Mouse (Mus musculus): ENCODE results near the gene Adamts4. TPM values are rescaled to one million over a fixed set of nuclear protein-coding genes. Genes with fewer than 3 reads are reported as not detected.

The Adamts4 gene
- polyA plus RNA-seq (2015; fragmentation: Nextera tagmentation; extraction: Ambion mirVana) = 3.5 and 3.6 TPM in 2 replicates

DNA sequence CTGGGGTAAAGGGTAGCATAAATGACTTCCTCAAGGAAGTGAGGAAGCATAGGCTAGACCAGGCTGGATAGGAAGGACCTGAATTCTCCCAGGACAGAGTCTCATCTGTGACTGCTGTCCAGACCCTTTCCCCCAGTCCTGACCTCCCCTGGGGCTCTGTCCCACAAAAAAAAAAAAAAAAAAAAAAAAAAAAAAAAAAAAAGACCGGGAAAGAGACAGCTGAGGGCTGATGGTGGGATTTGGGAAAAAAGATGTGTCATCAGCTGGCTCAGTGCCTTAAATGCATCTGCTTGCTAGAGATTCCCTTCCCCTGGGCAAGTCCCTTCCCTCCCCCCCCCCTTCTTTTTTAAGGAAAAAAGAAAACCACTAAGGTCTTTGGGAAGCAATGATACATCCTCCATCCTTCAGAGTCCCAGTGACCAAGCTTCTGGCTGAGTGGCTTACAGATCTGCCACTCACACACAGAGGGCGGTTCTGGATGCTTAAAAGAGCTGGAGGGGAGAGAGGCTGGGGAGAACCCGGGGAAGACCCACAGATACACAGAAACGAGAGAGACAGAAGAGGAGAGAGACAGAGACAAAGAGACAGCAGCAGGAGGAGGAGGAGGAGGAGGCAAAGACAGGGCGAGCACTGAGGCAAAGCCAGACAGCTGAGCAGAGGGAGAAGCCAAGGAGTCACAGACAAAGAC lies at the start of gene Adamts4:
TSS of gene Adamts4 (plus strand) at position 509 of the 688 bp plus-strand sequence.
- ATAC-seq (ENCODE audit: extremely low read depth, insufficient number of reproducible peaks, low FRiP score, low TSS enrichment) = no peak
- Histone ChIP-seq H3K4me2 (peak within 1 kb of the TSS; percentile 59), H3K9me3 (no peaks in the 10 kb centered on the region), H3K27me3 (replicated peaks) (peaks cover 10% of the 10 kb centered on the region; the same call in 1 of the 2 replicates), H3K4me1 (peaks cover 63% of the 10 kb centered on the region), H3K9ac (peak within 1 kb of the TSS; percentile 67), H3K27ac (replicated peaks) (peak within 1 kb of the TSS; percentile 93), H3K36me3 (peaks cover 11% of the 10 kb centered on the region), H3K4me3 (peak within 1 kb of the TSS; percentile 42)
- WGBS = 22% methylated on average over 5 of the region's 5 CpGs

DNA sequence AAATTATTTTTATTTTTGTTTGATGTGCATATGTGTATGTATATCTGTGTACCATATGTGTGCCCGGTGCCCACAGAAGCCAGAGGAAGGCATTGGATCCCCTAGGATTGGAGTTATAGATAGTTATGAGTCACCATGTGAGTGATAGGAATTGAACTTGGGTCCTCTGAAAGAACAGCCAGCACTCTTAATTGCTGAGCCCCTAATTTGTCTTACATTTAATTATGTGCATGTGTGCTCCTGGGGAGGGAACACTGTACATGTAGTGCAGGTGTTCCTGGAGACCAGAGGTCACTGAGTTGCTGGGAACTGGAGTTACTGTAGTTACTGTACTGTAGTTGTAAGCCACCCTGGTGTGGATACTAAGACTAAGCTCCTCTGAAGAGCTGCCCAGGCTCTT lies 49.5 kb upstream of the Adamts4 start:
- 98% methylated on average over 1 of the region's 1 CpGs for WGBS
- no peak overlapping the region for H3K4me2 ChIP-seq

DNA sequence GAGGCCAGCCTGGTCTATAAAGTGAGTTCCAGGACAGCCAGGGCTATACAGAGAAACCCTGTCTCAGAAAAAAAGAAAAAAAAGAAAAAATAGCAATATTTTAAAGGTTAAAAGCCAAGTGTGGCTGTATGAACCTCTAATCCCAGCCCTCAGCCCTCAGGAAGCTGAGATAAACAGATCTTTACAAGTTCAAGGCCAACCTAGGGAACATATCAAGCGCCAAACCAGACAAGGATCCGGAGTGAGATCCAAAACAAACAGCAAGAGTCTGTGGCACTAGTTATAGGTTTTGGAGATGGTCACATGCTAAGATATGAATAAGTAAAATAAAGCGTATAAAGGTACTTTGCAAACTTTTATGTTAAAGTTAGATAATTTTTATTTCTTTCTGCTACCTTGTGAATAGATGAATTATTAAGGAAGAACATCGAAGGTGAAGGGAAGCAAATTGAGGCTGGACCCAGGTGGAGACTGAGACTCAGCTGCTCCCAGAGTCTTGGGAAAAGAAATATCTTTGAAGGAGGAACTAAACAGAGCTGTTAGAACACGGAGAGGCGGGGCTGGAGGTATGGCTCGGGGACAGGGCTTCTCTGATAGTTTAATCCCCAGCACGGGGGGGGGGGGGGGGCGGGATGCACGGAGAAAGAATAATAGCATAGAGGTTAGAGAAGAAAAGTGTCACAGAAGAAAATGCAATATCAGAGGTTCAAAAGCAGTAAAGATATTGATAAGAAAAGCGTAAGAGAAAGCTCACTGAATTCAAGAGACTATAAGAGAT lies 46.6 kb upstream of the Adamts4 start:
- H3K9me3 ChIP-seq = no peaks in the 10 kb centered on the region
- H3K4me2 ChIP-seq = no peak overlapping the region
- no peak overlapping the region for H3K4me3 ChIP-seq
- 54% methylated on average over 11 of the region's 11 CpGs for WGBS
- H3K9ac ChIP-seq = no peak overlapping the region
- H3K27ac ChIP-seq (replicated peaks) = no peak overlapping the region
- H3K36me3 ChIP-seq = no peaks in the 10 kb centered on the region
- no peak for ATAC-seq (ENCODE audit: extremely low read depth, insufficient number of reproducible peaks, low FRiP score, low TSS enrichment)
- no peaks in the 10 kb centered on the region for H3K4me1 ChIP-seq
- no peaks in the 10 kb centered on the region; the same call in 1 of the 2 replicates for H3K27me3 ChIP-seq (replicated peaks)

More for the DNA sequence above, 49.5 kb upstream of the Adamts4 start:
- no peaks in the 10 kb centered on the region for H3K9me3 ChIP-seq
- no peaks in the 10 kb centered on the region for H3K36me3 ChIP-seq
- no peak overlapping the region for H3K4me3 ChIP-seq
- H3K9ac ChIP-seq = no peak overlapping the region
- H3K27me3 ChIP-seq (replicated peaks) = peaks cover 18% of the 10 kb centered on the region
- no peak overlapping the region for H3K27ac ChIP-seq (replicated peaks)
- peaks cover 6% of the 10 kb centered on the region for H3K4me1 ChIP-seq
- ATAC-seq (ENCODE audit: extremely low read depth, insufficient number of reproducible peaks, low FRiP score, low TSS enrichment) = no peak

DNA sequence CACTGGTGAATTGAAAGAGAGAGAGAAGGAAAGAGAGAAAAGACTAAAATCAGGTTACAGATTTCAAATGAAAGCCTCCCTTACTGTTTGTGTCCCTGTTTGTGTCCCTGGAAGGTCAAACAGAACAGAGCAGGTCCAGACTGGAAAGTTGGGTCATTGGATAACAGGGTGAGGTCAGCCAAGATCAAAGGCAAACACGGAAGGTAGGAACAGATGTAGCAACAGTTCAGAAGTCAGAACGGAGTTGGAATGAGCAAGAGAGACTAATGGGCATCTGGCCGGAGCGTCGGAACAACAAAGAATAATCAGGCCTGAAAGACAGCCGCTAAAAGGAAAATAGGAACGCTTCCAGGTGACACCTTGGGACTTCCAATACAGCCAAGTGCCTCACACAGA lies 46.0 kb upstream of the Adamts4 start:
- H3K27me3 ChIP-seq (replicated peaks) = no peaks in the 10 kb centered on the region; the same call in 1 of the 2 replicates
- no peak overlapping the region for H3K4me3 ChIP-seq
- no peak overlapping the region for H3K4me2 ChIP-seq
- 53% methylated on average over 7 of the region's 7 CpGs for WGBS
- H3K36me3 ChIP-seq = no peaks in the 10 kb centered on the region
- peaks cover under 1% of the 10 kb centered on the region; the same call in 1 of the 2 replicates for H3K4me1 ChIP-seq
- no peak overlapping the region for H3K27ac ChIP-seq (replicated peaks)
- no peak overlapping the region for H3K9ac ChIP-seq
- no peaks in the 10 kb centered on the region for H3K9me3 ChIP-seq
- ATAC-seq (ENCODE audit: extremely low read depth, insufficient number of reproducible peaks, low FRiP score, low TSS enrichment) = no peak

DNA sequence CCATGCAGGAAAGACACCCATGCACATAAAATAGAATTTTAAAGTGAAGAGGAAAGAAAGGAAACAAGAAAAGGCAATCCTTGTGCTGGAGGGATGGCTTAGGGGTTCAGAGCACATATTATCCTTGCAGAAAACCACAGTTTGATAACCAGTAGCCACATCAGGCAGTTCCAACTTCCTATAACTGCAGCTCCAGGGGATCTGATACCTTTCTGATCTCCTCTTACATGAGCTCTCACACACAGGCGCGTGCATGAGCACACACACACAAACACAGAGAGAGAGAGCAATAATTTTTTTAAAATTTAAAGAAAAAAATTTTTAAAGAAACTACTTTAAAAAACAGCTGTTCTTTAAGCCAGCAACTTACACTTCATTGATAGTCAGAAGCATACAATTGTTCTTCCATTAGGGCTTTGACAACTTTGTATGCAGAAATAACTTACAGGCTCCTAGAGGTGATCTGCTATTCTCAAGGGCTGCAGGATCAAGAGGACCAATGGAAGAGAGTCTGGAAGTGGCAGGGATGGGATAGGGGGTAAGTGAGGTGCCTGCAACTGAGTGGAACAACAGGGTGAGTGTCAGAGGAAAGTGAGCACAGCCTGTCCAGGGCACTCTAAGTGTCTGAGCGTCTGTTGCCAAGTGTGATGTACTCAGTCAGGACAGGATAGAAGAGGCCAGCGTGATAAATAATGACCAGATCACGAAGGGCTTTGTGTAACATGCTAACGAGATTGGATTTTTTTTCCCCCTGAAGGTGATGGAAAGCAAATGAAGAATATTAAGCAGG lies 44.3 kb upstream of the Adamts4 start:
- no peak for ATAC-seq (ENCODE audit: extremely low read depth, insufficient number of reproducible peaks, low FRiP score, low TSS enrichment)
- no peaks in the 10 kb centered on the region for H3K9me3 ChIP-seq
- H3K27me3 ChIP-seq (replicated peaks) = no peaks in the 10 kb centered on the region; the same call in 1 of the 2 replicates
- no peak overlapping the region for H3K4me2 ChIP-seq
- H3K27ac ChIP-seq (replicated peaks) = no peak overlapping the region
- H3K36me3 ChIP-seq = no peaks in the 10 kb centered on the region
- H3K4me1 ChIP-seq = peaks cover 8% of the 10 kb centered on the region; the same call in 1 of the 2 replicates
- H3K9ac ChIP-seq = no peak overlapping the region
- WGBS = 59% methylated on average over 6 of the region's 6 CpGs
- H3K4me3 ChIP-seq = no peak overlapping the region

DNA sequence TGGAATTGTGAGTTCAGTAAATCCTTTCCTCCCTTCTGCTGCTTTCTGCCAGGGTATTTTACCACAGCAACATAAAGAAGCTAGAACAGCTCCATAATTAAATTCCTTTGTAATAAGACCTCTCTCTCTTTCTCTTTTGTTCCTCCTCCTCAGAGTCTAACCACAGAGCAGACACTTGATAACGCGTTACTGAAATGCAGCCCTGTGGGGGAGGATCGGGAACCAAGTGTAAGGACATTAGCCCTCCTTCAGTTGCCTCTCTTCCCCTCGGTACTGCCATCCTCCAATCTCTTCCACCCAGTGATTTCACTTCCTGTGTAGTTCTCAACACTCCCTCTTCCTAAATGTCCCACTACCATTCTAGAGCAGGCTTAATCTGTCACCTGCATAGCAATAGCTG lies 40.8 kb upstream of the Adamts4 start:
- H3K4me3 ChIP-seq = no peak overlapping the region
- H3K27ac ChIP-seq (replicated peaks) = no peak overlapping the region
- peaks cover 8% of the 10 kb centered on the region; the same call in 1 of the 2 replicates for H3K4me1 ChIP-seq
- no peaks in the 10 kb centered on the region for H3K36me3 ChIP-seq
- no peak overlapping the region for H3K9ac ChIP-seq
- peak overlapping the region; percentile 7; the same call in 1 of the 2 replicates for H3K4me2 ChIP-seq
- H3K9me3 ChIP-seq = no peaks in the 10 kb centered on the region
- H3K27me3 ChIP-seq (replicated peaks) = peaks cover 4% of the 10 kb centered on the region; the same call in 1 of the 2 replicates
- 9% methylated on average over 4 of the region's 4 CpGs for WGBS
- ATAC-seq (ENCODE audit: extremely low read depth, insufficient number of reproducible peaks, low FRiP score, low TSS enrichment) = no peak

DNA sequence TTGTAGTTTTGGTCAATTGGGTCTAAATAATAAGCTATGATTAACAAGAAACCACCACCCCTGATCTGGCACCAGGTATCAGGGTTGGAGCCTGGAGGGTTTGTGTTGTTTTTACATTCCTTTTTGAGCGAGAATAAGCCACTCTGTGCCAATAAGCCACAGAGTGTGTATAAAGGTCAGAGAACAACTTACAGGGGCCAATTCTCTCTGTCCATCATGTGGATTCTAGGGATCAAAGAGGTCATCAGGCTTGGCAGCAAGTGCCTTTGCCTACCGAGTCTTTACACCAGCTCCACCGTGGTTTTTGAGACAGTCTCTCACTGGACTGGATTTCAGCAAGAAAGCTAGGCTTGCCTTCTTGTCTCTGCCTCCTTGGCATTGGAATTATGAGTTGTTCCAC lies 37.4 kb upstream of the Adamts4 start:
- no peak for ATAC-seq (ENCODE audit: extremely low read depth, insufficient number of reproducible peaks, low FRiP score, low TSS enrichment)
- H3K4me2 ChIP-seq = no peak overlapping the region
- H3K4me1 ChIP-seq = peaks cover 12% of the 10 kb centered on the region; the same call in 1 of the 2 replicates
- H3K9ac ChIP-seq = no peak overlapping the region
- peaks cover 5% of the 10 kb centered on the region; the same call in 1 of the 2 replicates for H3K36me3 ChIP-seq
- H3K9me3 ChIP-seq = no peaks in the 10 kb centered on the region
- H3K27me3 ChIP-seq (replicated peaks) = 0 out of 2 replicates have a peak, but pooled peaks cover 4% of the 10 kb centered on the region
- no peak overlapping the region for H3K27ac ChIP-seq (replicated peaks)
- no peak overlapping the region for H3K4me3 ChIP-seq
- 50% methylated on average over 3 of the region's 3 CpGs for WGBS

DNA sequence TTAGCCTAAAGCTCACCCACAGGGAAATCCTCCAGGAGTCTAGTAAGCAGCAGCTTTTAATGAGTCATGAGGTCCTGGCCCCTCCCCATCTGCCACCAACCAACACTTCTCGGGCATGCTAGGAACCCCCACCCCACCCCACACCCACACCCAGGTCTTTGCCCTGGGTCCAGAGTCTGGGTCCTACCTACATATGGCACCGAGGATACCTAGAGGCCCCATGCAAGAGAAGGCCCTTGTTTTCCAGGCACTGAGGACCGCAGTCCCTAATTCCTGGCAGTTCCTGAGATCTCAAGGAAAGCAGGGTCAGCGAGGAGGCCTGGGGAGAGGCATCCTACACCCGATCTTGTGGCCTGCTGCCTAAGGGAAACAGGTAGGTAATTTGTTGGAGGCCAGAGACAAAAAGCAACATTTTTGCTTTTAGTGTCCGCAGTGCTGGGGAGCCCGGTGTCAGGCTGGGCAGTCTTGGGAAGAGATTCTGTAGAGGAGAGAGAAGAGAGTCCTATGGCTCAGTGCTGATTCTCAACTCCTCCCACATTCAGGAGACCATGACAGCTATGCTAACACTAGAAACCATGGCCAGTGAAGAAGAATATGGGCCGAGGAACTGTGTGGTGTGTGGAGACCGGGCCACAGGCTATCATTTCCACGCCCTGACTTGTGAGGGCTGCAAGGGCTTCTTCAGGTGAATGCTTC lies 36.3 kb upstream of the Adamts4 start, which contains the start of gene Nr1i3:
TSS of gene Nr1i3 (plus strand) at position 170 of the 696 bp plus-strand sequence.
- Histone ChIP-seq H3K4me3 (no peak within 1 kb of the TSS), H3K9me3 (no peaks in the 10 kb centered on the region), H3K4me1 (peaks cover 12% of the 10 kb centered on the region; the same call in 1 of the 2 replicates), H3K9ac (no peak within 1 kb of the TSS), H3K27me3 (replicated peaks) (0 out of 2 replicates have a peak, but pooled peaks cover 4% of the 10 kb centered on the region), H3K27ac (replicated peaks) (no peak within 1 kb of the TSS), H3K4me2 (no peak within 1 kb of the TSS), H3K36me3 (peaks cover 16% of the 10 kb centered on the region)
- no peak for ATAC-seq (ENCODE audit: extremely low read depth, insufficient number of reproducible peaks, low FRiP score, low TSS enrichment)
- 61% methylated on average over 10 of the region's 10 CpGs for WGBS

DNA sequence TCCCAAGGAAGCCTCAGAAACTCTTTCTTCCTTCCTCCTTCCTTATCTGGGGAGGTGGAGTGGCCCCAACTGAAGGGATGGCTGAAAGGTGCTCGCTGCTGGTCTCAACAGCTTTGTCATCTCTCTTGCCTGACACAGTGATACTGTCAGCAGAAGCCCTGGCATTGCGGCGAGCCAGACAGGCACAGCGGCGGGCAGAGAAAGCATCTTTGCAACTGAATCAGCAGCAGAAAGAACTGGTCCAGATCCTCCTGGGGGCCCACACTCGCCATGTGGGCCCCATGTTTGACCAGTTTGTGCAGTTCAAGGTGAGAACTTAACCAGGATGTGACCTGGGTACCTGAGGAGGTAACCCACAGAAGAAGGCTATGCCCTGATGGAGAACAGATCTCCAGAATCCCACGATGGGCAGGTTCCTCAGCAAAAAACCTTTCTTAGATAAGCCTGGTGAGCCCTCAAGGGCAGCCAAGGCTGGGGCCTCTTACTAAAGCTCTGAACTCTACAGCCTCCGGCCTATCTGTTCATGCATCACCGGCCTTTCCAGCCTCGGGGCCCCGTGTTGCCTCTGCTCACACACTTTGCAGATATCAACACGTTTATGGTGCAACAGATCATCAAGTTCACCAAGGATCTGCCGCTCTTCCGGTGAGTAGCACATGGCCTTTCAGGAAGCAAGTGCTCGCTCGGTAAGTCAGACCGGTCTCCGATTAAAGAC lies 33.8 kb upstream of the Adamts4 start:
- no peak overlapping the region for H3K9ac ChIP-seq
- no peaks in the 10 kb centered on the region for H3K9me3 ChIP-seq

DNA sequence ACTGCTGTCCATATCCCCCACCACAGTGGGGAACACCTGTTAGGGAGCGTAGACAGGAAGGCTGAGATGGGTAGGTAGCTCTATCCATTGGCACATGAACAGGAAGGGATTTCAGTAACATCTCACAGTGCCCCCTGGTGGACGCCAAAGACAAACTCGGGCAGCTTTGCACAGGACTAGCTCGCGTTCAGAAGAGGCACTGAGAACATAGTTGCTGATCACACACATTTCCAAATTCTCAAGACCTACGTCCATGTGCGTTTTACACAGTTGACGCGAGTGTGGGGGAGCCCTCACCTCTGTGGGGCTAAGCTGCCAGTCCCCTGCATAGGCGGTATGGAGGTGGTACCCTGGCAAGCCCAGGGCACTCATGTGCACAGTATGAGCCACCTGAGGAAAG lies 29.4 kb upstream of the Adamts4 start:
- no peak overlapping the region for H3K27ac ChIP-seq (replicated peaks)
- H3K9me3 ChIP-seq = no peaks in the 10 kb centered on the region
- H3K4me2 ChIP-seq = peak overlapping the region; percentile 94
- 8% methylated on average over 10 of the region's 10 CpGs for WGBS
- H3K36me3 ChIP-seq = peaks cover 34% of the 10 kb centered on the region
- H3K9ac ChIP-seq = peak overlapping the region; percentile 89
- peaks cover 27% of the 10 kb centered on the region for H3K4me1 ChIP-seq
- H3K4me3 ChIP-seq = peak overlapping the region; percentile 76
- no peaks in the 10 kb centered on the region for H3K27me3 ChIP-seq (replicated peaks)
- ATAC-seq (ENCODE audit: extremely low read depth, insufficient number of reproducible peaks, low FRiP score, low TSS enrichment) = no peak

More for the DNA sequence above, 33.8 kb upstream of the Adamts4 start:
- Histone ChIP-seq H3K36me3 (peaks cover 34% of the 10 kb centered on the region), H3K27ac (replicated peaks) (no peak overlapping the region), H3K4me1 (peaks cover 12% of the 10 kb centered on the region), H3K27me3 (replicated peaks) (0 out of 2 replicates have a peak, but pooled peaks cover 4% of the 10 kb centered on the region), H3K4me3 (no peak overlapping the region), H3K4me2 (no peak overlapping the region)
- 67% methylated on average over 18 of the region's 18 CpGs for WGBS
- ATAC-seq (ENCODE audit: extremely low read depth, insufficient number of reproducible peaks, low FRiP score, low TSS enrichment) = no peak

Measured in heart, embryonic 13.5 days (tissue).